Mouse (Mus musculus) intestine, postnatal 0 days (tissue): Measurements from ENCODE around the gene Rnf166. TPM values are rescaled to one million over a fixed set of nuclear protein-coding genes. Genes with fewer than 3 reads are reported as not detected.

Source experiments
- ATAC-seq: fragments of 200-750 bp; cut with Nextera tagmentation; 2 replicates; pipeline ENCODE4 v1.8.0; 2017; ENCODE audit warnings: mild to moderate bottlenecking, moderate TSS enrichment, moderate library complexity
- H3K27ac ChIP-seq: fragments of 300-500 bp; sonication (generic); 2 replicates; pipeline ENCODE4 v1.5.1; 2014; ENCODE audit warnings: mild to moderate bottlenecking, low read depth, low read length, moderate library complexity
- H3K27me3 ChIP-seq: fragments of 300-500 bp; sonication (generic); replicated peaks from 2 replicates; pipeline ENCODE4 v1.6.1; 2014; ENCODE audit warnings: low read length, mixed read lengths; ENCODE audit not compliant: control insufficient read depth, insufficient read depth
- H3K36me3 ChIP-seq: fragments of 300-500 bp; sonication (generic); 2 replicates; pipeline ENCODE4 v1.6.1; 2014; ENCODE audit warnings: mild to moderate bottlenecking, moderate library complexity; ENCODE audit not compliant: control insufficient read depth, insufficient read depth
- H3K4me1 ChIP-seq: fragments of 300-500 bp; sonication (generic); replicated peaks from 2 replicates; pipeline ENCODE4 v1.6.1; 2014; ENCODE audit warnings: antibody characterized with exemption, low read length, mixed read lengths; ENCODE audit not compliant: control insufficient read depth, insufficient read depth
- H3K4me2 ChIP-seq: fragments of 300-500 bp; sonication (generic); replicated peaks from 2 replicates; pipeline ENCODE4 v1.6.1; 2014; ENCODE audit warnings: low read depth, mild to moderate bottlenecking, moderate library complexity
- H3K4me3 ChIP-seq: fragments of 300-500 bp; sonication (generic); 2 replicates; pipeline ENCODE4 v1.5.1; 2014; ENCODE audit warnings: low read depth, low read length
- H3K9ac ChIP-seq: fragments of 300-500 bp; sonication (generic); 2 replicates; pipeline ENCODE4 v1.6.1; 2014; ENCODE audit warnings: mild to moderate bottlenecking, low read depth, low read length
- H3K9me3 ChIP-seq: fragments of 300-500 bp; sonication (generic); 2 replicates; pipeline ENCODE4 v1.6.1; 2016; ENCODE audit warnings: mixed run types; ENCODE audit not compliant: control insufficient read depth
- CTCF ChIP-seq: sonication (generic); IDR thresholded peaks from 2 replicates; pipeline ENCODE4 v1.5.1; 2016; ENCODE audit warnings: low read depth, mild to moderate bottlenecking, control low read depth, antibody characterized with exemption, moderate library complexity
- WGBS: fragments of 180-500 bp; shearing (Covaris S2); extraction: QIAGEN DNeasy Blood & Tissue Kit; methylation state at CpG from one replicate; pipeline ENCODE4 v1.1.7; 2014; 5-methylcytosine and 5-hydroxymethylcytosine counted together
- polyA plus RNA-seq: library from polyadenylated mRNA; unstranded; fragments of >200 nt; fragmentation: Nextera tagmentation; extraction: Ambion mirVana; gene quantifications from 2 replicates; pipeline ENCODE4 v1.2.1, GENCODE M21; 2015

The Rnf166 gene
- polyA plus RNA-seq, 1 experiment from 2014 or later: 22.8 TPM

- no peaks in the 10 kb centered on the region for H3K27me3 ChIP-seq
- H3K4me2 ChIP-seq: no peak overlapping the region
- H3K36me3 ChIP-seq: peaks cover 34% of the 10 kb centered on the region
- 84% methylated on average over 13 of the region's 13 CpGs for WGBS
- peak overlapping the region; percentile 23; the same call in 1 of the 2 replicates for H3K9ac ChIP-seq
- H3K4me3 ChIP-seq: no peak overlapping the region
- H3K4me1 ChIP-seq: no peaks in the 10 kb centered on the region; the same call in 1 of the 2 replicates
- no peak for TF ChIP-seq CTCF
- H3K9me3 ChIP-seq: no peaks in the 10 kb centered on the region
- no peak for ATAC-seq
- H3K27ac ChIP-seq: no peak overlapping the region
Observed at GRCm38 (mm10) chr8:122437708-122438331, 38.0 kb downstream of the Rnf166 start.

- H3K27ac ChIP-seq: no peak overlapping the region
- no peaks in the 10 kb centered on the region for H3K9me3 ChIP-seq
- no peaks in the 10 kb centered on the region for H3K27me3 ChIP-seq
- no peak overlapping the region for H3K4me3 ChIP-seq
- H3K36me3 ChIP-seq: peaks cover 34% of the 10 kb centered on the region
- H3K4me1 ChIP-seq: peaks cover 3% of the 10 kb centered on the region; the same call in 1 of the 2 replicates
- WGBS: 83% methylated on average over 20 of the region's 20 CpGs
- TF ChIP-seq CTCF: no peak
- no peak overlapping the region for H3K9ac ChIP-seq
- no peak overlapping the region for H3K4me2 ChIP-seq
- no peak for ATAC-seq
Observed at GRCm38 (mm10) chr8:122436586-122437125, 39.2 kb downstream of the Rnf166 start.

- 92% methylated on average over 9 of the region's 9 CpGs for WGBS
- Histone ChIP-seq H3K4me1 (peaks cover 5% of the 10 kb centered on the region; the same call in 1 of the 2 replicates), H3K4me2 (no peak overlapping the region), H3K4me3 (no peak overlapping the region), H3K9ac (no peak overlapping the region), H3K9me3 (no peaks in the 10 kb centered on the region), H3K36me3 (peaks cover 34% of the 10 kb centered on the region), H3K27me3 (no peaks in the 10 kb centered on the region), H3K27ac (no peak overlapping the region)
- no peak for ATAC-seq
- no peak for TF ChIP-seq CTCF
Observed at GRCm38 (mm10) chr8:122436146-122436545, 39.7 kb downstream of the Rnf166 start.

- 89% methylated on average over 6 of the region's 6 CpGs for WGBS
- peak; percentile 59 for TF ChIP-seq CTCF
Observed at GRCm38 (mm10) chr8:122435375-122435774, 40.5 kb downstream of the Rnf166 start.

GRCm38 (mm10) chr8:122433269-122433905 lies 42.5 kb downstream of the Rnf166 start:
- WGBS: 62% methylated on average over 11 of the region's 11 CpGs
- Histone ChIP-seq H3K4me1 (peaks cover 5% of the 10 kb centered on the region; the same call in 1 of the 2 replicates), H3K9ac (no peak overlapping the region), H3K4me3 (peak overlapping the region; percentile 67; the same call in 1 of the 2 replicates), H3K27ac (peak overlapping the region; percentile 75; the same call in 1 of the 2 replicates), H3K4me2 (peak overlapping the region; percentile 97), H3K27me3 (no peaks in the 10 kb centered on the region), H3K9me3 (no peaks in the 10 kb centered on the region), H3K36me3 (peaks cover 19% of the 10 kb centered on the region)
- TF ChIP-seq CTCF: peak; percentile 59
- peak; percentile 3; the same call in 1 of the 2 replicates for ATAC-seq

More at GRCm38 (mm10) chr8:122435375-122435774, 40.5 kb downstream of the Rnf166 start:
- peaks cover 5% of the 10 kb centered on the region; the same call in 1 of the 2 replicates for H3K4me1 ChIP-seq
- H3K9ac ChIP-seq: no peak overlapping the region
- no peak overlapping the region for H3K4me2 ChIP-seq
- no peak for ATAC-seq
- H3K4me3 ChIP-seq: no peak overlapping the region
- peaks cover 34% of the 10 kb centered on the region for H3K36me3 ChIP-seq
- H3K27me3 ChIP-seq: no peaks in the 10 kb centered on the region
- H3K27ac ChIP-seq: no peak overlapping the region
- H3K9me3 ChIP-seq: no peaks in the 10 kb centered on the region
